Mouse (Mus musculus) brain, adult 2 months (tissue): ENCODE results near the gene Trap1.
"Not testable (repeated sequence)": the region's sequence is repeated elsewhere in the genome, so short reads cannot be mapped to it uniquely, and the experiment has no call there.

Experiments used
- DNase-seq: peaks from one replicate; pipeline ENCODE4 v3.0.0; 2011; ENCODE audit warnings: low read depth, low spot score

Gene Trap1

GRCm38 (mm10) chr16:4077384-4078061, at the start of gene Trap1:
Gene Trap1 (minus strand): TSS chr16:4077827.
- DNase-seq, result peak; percentile 95

- DNase-seq, result no peak
These were observed 39.4 kb upstream of the Trap1 start for GRCm38 (mm10) chr16:4117072-4117471.

GRCm38 (mm10) chr16:4100374-4100773, 22.7 kb upstream of the Trap1 start:
- no peak for DNase-seq

- peak; percentile 79 for DNase-seq
These were observed 19.9 kb upstream of the Trap1 start for GRCm38 (mm10) chr16:4097521-4097920.

GRCm38 (mm10) chr16:4096898-4097297, 19.3 kb upstream of the Trap1 start:
- no peak for DNase-seq

GRCm38 (mm10) chr16:4096141-4096540, 18.5 kb upstream of the Trap1 start:
- DNase-seq, result peak; percentile 71

- DNase-seq, result no peak
These were observed 9.7 kb upstream of the Trap1 start for GRCm38 (mm10) chr16:4087214-4087913.

- DNase-seq, result no peak
These were observed 8.3 kb upstream of the Trap1 start for GRCm38 (mm10) chr16:4085851-4086387.

GRCm38 (mm10) chr16:4085051-4085450, 7.4 kb upstream of the Trap1 start:
- DNase-seq, result no peak

- DNase-seq, result not testable (repeated sequence)
These were observed 2.8 kb upstream of the Trap1 start for GRCm38 (mm10) chr16:4080419-4080818.

GRCm38 (mm10) chr16:4079656-4080055, 2.0 kb upstream of the Trap1 start:
- no peak for DNase-seq

GRCm38 (mm10) chr16:4078302-4078701, 675 bp upstream of the Trap1 start:
- DNase-seq, result not testable (repeated sequence)

- DNase-seq, result no peak
These were observed 2.8 kb downstream of the Trap1 start for GRCm38 (mm10) chr16:4074836-4075235.

GRCm38 (mm10) chr16:4074297-4074696, 3.3 kb downstream of the Trap1 start:
- DNase-seq, result no peak

- peak; percentile 52 for DNase-seq
These were observed 9.0 kb downstream of the Trap1 start for GRCm38 (mm10) chr16:4068588-4068987.

GRCm38 (mm10) chr16:4064945-4065344, 12.7 kb downstream of the Trap1 start:
- DNase-seq, result no peak

- no peak for DNase-seq
These were observed 23.8 kb downstream of the Trap1 start for GRCm38 (mm10) chr16:4053811-4054210.

- no peak for DNase-seq
These were observed 25.0 kb downstream of the Trap1 start for GRCm38 (mm10) chr16:4052601-4053000.

- DNase-seq, result peak; percentile 36
These were observed 32.1 kb downstream of the Trap1 start for GRCm38 (mm10) chr16:4045524-4045923.

GRCm38 (mm10) chr16:4044093-4044492, 33.5 kb downstream of the Trap1 start:
- DNase-seq, result no peak

GRCm38 (mm10) chr16:4041646-4042045, 36.0 kb downstream of the Trap1 start:
- no peak for DNase-seq

- DNase-seq, result no peak
These were observed 37.4 kb downstream of the Trap1 start for GRCm38 (mm10) chr16:4040206-4040605.

GRCm38 (mm10) chr16:4037690-4038089, 39.9 kb downstream of the Trap1 start:
- DNase-seq, result no peak
